Mouse (Mus musculus) embryonic facial prominence, embryonic 15.5 days (tissue): ENCODE measurements around the gene Bap1. TPM values are rescaled to one million over a fixed set of nuclear protein-coding genes. Genes with fewer than 3 reads are reported as not detected.

Source experiments
- ATAC-seq: fragments of 200-750 bp; cut with Nextera tagmentation; 2 replicates; pipeline ENCODE4 v1.8.0; 2017; ENCODE audit warnings: low read depth, moderate TSS enrichment; ENCODE audit not compliant: insufficient number of reproducible peaks, low FRiP score, low TSS enrichment
- H3K27ac ChIP-seq: fragments of 300-500 bp; sonication (generic); replicated peaks from 2 replicates; pipeline ENCODE4 v1.5.1; 2015; ENCODE audit warnings: mild to moderate bottlenecking, inconsistent platforms
- H3K27me3 ChIP-seq: fragments of 300-500 bp; sonication (generic); 2 replicates; pipeline ENCODE4 v1.6.1; 2015; ENCODE audit warnings: inconsistent platforms
- H3K36me3 ChIP-seq: fragments of 300-500 bp; sonication (generic); 2 replicates; pipeline ENCODE4 v1.6.1; 2015; ENCODE audit warnings: mild to moderate bottlenecking, inconsistent platforms
- H3K4me1 ChIP-seq: fragments of 300-500 bp; sonication (generic); 2 replicates; pipeline ENCODE4 v1.6.1; 2015; ENCODE audit warnings: inconsistent platforms
- H3K4me2 ChIP-seq: fragments of 300-500 bp; sonication (generic); replicated peaks from 2 replicates; pipeline ENCODE4 v1.6.1; 2015; ENCODE audit warnings: mild to moderate bottlenecking, inconsistent platforms
- H3K4me3 ChIP-seq: fragments of 300-500 bp; sonication (generic); replicated peaks from 2 replicates; pipeline ENCODE4 v1.5.1; 2015; ENCODE audit warnings: mild to moderate bottlenecking, inconsistent platforms
- H3K9ac ChIP-seq: fragments of 300-500 bp; sonication (generic); 2 replicates; pipeline ENCODE4 v1.6.1; 2015; ENCODE audit warnings: inconsistent platforms
- H3K9me3 ChIP-seq: fragments of 300-500 bp; sonication (generic); replicated peaks from 2 replicates; pipeline ENCODE4 v1.6.1; 2016; ENCODE audit warnings: inconsistent platforms
- WGBS: fragments of 180-500 bp; shearing (Covaris S2); methylation state at CpG from one replicate; pipeline ENCODE4 v1.1.7; 2015; 5-methylcytosine and 5-hydroxymethylcytosine counted together
- polyA plus RNA-seq: library from polyadenylated mRNA; unstranded; fragments of >200 nt; fragmentation: Nextera tagmentation; extraction: Ambion mirVana; gene quantifications from 2 replicates; pipeline ENCODE4 v1.2.1, GENCODE M21; 2015

The Bap1 gene
- polyA plus RNA-seq, 1 experiment from 2014 or later, result 76.9 TPM

GRCm38 (mm10) chr14:31233996-31234591 is 17.2 kb upstream of the Bap1 start:
- H3K9me3 ChIP-seq, result no peaks in the 10 kb centered on the region
- peaks cover 28% of the 10 kb centered on the region for H3K4me1 ChIP-seq
- H3K27ac ChIP-seq, result no peak overlapping the region
- H3K36me3 ChIP-seq, result peaks cover 4% of the 10 kb centered on the region; the same call in 1 of the 2 replicates
- ATAC-seq, result no peak
- WGBS, result 19% methylated on average over 11 of the region's 11 CpGs
- H3K9ac ChIP-seq, result no peak overlapping the region
- no peak overlapping the region for H3K4me3 ChIP-seq
- H3K4me2 ChIP-seq, result no peak overlapping the region
- H3K27me3 ChIP-seq, result no peaks in the 10 kb centered on the region

GRCm38 (mm10) chr14:31237101-31237882 is 14.0 kb upstream of the Bap1 start:
- H3K27ac ChIP-seq, result peak overlapping the region; percentile 61
- ATAC-seq, result no peak
- peaks cover 4% of the 10 kb centered on the region; the same call in 1 of the 2 replicates for H3K36me3 ChIP-seq
- H3K9ac ChIP-seq, result no peak overlapping the region
- no peaks in the 10 kb centered on the region for H3K9me3 ChIP-seq
- WGBS, result 59% methylated on average over 7 of the region's 7 CpGs
- no peak overlapping the region for H3K4me3 ChIP-seq
- H3K27me3 ChIP-seq, result no peaks in the 10 kb centered on the region
- no peak overlapping the region for H3K4me2 ChIP-seq
- H3K4me1 ChIP-seq, result peaks cover 17% of the 10 kb centered on the region

DNA sequence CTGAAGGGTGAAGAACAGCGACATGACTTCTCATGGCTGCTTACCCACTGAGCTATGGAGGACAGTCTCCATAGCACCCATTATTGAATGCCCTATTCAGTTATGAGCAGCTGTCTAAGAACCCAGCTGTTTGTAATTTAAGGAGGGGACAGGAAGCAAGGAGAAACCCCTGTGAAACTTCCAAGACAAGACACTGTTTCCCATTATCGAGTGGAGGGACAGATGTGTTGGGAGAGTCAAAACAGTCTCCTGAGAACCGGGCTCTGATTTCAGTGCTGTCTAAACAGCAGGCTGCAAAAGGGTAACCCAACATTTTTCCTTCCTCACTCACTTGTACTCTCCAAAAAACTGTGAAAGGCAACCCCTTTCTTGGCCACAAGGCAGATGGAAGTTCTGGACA is 10.7 kb upstream of the Bap1 start:
- H3K36me3 ChIP-seq, result peaks cover 4% of the 10 kb centered on the region; the same call in 1 of the 2 replicates
- no peaks in the 10 kb centered on the region for H3K27me3 ChIP-seq
- no peak overlapping the region for H3K4me3 ChIP-seq
- no peak overlapping the region for H3K4me2 ChIP-seq
- H3K9ac ChIP-seq, result no peak overlapping the region
- peak overlapping the region; percentile 31; the same call in 1 of the 2 replicates for H3K27ac ChIP-seq
- peaks cover 13% of the 10 kb centered on the region for H3K4me1 ChIP-seq
- H3K9me3 ChIP-seq, result no peaks in the 10 kb centered on the region
- no peak; the same call in 1 of the 2 replicates for ATAC-seq
- 40% methylated on average over 3 of the region's 3 CpGs for WGBS

DNA sequence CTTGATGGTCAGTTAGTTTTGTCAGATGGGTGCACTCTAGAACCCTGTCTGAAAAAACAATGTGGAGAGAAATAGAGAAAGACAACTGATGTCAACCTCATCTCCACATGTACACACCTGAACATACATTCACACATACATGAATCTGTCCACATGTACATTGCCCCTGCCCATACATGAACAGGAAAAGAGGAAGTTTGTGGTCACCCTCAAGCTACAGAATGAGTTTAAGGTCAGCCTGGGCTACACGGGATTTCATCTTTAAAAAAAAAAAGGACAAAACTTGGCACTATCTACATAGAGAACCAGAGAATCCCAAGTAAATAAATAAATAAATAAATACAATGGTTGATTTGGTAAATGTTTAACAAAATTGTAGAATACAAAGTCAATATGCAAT is 6.5 kb upstream of the Bap1 start:
- H3K4me3 ChIP-seq, result no peak overlapping the region
- no peaks in the 10 kb centered on the region for H3K27me3 ChIP-seq
- H3K36me3 ChIP-seq, result no peaks in the 10 kb centered on the region
- no peak overlapping the region for H3K27ac ChIP-seq
- ATAC-seq, result no peak
- WGBS, result 76% methylated on average over 1 of the region's 1 CpGs
- H3K4me1 ChIP-seq, result peaks cover 6% of the 10 kb centered on the region
- H3K4me2 ChIP-seq, result no peak overlapping the region
- H3K9ac ChIP-seq, result no peak overlapping the region
- no peaks in the 10 kb centered on the region for H3K9me3 ChIP-seq

DNA sequence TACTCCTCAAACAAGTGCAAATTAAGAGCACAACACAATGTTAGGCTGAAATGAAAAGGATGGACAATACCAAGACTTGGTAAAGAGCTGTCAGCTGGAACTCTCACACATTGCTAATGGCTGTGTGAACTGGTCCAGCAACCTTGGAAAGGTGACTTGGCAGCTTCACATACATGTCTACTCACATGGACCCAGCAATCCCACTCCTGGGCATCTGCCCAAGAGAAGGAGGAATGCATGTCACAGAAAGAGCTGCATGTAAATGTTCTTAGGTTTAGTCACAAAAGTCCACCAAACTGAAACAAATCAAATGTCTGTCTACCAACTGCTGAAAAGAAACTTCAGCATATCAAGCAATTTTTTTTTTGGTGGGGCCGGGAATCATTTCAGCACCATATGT is 5.3 kb upstream of the Bap1 start:
- Histone ChIP-seq H3K4me3 (no peak overlapping the region), H3K4me2 (no peak overlapping the region), H3K27me3 (no peaks in the 10 kb centered on the region), H3K9ac (no peak overlapping the region), H3K36me3 (no peaks in the 10 kb centered on the region), H3K4me1 (peaks cover 7% of the 10 kb centered on the region), H3K9me3 (no peaks in the 10 kb centered on the region), H3K27ac (no peak overlapping the region)
- ATAC-seq, result no peak
- WGBS, result 73% methylated on average over 1 of the region's 1 CpGs

GRCm38 (mm10) chr14:31248396-31248795 is 2.9 kb upstream of the Bap1 start:
- no peaks in the 10 kb centered on the region for H3K9me3 ChIP-seq
- peaks cover 16% of the 10 kb centered on the region for H3K4me1 ChIP-seq
- no peak overlapping the region for H3K9ac ChIP-seq
- H3K36me3 ChIP-seq, result peaks cover 8% of the 10 kb centered on the region; the same call in 1 of the 2 replicates
- H3K27me3 ChIP-seq, result no peaks in the 10 kb centered on the region
- no peak for ATAC-seq
- H3K4me3 ChIP-seq, result no peak overlapping the region
- no peak overlapping the region for H3K4me2 ChIP-seq
- no peak overlapping the region for H3K27ac ChIP-seq
- WGBS, result 90% methylated on average over 6 of the region's 6 CpGs

DNA sequence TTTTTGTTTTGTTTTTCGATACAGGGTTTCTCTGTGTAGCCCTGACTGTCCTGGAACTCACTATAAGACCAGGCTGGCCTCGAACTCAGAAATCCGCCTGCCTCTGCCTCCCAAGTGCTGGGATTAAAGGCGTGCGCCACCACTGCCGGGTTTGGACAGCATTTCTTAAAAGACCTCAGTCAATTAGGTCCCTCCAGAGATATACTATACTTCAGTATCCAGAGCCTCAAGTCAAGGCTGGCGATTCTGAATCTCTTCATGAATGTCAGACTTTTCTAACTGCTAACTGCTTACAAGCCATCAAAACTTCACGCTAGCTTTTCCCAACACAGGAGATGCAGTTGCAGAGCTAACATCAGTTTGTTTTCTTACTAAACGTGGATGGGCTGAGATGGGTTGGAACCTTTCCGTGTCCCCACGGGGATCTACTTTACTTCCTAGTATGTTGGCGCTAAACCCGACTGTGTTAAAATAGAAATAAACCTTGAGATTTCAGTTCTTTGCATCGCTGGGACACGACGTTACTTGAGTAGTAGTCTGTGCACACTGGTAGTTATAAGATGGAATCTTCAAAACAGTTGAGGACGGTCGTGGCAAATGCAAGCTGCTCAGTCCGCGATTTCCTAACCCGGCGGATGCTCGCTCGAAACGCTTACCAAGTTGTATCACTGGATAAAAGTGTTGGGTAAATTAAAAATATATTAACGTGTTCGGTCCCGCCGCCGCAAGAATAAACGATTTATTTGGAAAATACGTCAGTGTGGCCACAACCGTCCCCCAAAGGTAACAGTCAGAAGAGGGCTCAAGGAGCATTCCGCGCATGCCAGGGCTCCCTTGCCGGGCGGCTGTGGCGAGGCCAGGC is 797 bp upstream of the Bap1 start:
- peak; percentile 88 for ATAC-seq
- Histone ChIP-seq H3K4me3 (peak overlapping the region; percentile 75), H3K4me1 (peaks cover 16% of the 10 kb centered on the region), H3K27me3 (no peaks in the 10 kb centered on the region), H3K4me2 (peak overlapping the region; percentile 68), H3K27ac (peak overlapping the region; percentile 94), H3K9me3 (no peaks in the 10 kb centered on the region), H3K9ac (peak overlapping the region; percentile 75), H3K36me3 (peaks cover 29% of the 10 kb centered on the region)
- WGBS, result 17% methylated on average over 38 of the region's 38 CpGs

DNA sequence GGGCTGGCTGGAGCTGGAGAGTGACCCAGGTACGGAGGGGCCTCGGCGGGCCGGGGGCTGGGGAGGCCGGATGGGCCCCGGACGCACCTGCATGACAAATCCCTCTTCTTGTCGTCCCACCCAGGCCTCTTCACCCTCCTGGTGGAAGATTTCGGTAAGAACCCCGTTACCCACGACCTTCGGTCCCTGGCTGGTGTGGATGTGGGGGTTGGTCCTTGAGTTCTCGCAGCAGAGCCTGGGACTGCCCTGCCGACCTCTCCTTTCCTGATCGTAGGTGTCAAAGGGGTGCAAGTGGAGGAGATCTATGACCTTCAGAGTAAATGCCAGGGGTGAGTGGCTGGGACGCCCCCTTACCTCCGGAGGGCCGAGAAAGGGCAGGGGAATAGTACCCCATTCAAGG is 376 bp downstream of the Bap1 start:
- Histone ChIP-seq H3K36me3 (peaks cover 40% of the 10 kb centered on the region), H3K4me3 (peak overlapping the region; percentile 75), H3K9ac (peak overlapping the region; percentile 89), H3K9me3 (no peaks in the 10 kb centered on the region), H3K4me2 (peak overlapping the region; percentile 68), H3K4me1 (peaks cover 16% of the 10 kb centered on the region), H3K27me3 (no peaks in the 10 kb centered on the region), H3K27ac (peak overlapping the region; percentile 94)
- no peak for ATAC-seq
- under 1% methylated on average over 18 of the region's 18 CpGs for WGBS

- Histone ChIP-seq H3K27me3 (no peaks in the 10 kb centered on the region), H3K4me3 (peak overlapping the region; percentile 75), H3K36me3 (peaks cover 45% of the 10 kb centered on the region), H3K9me3 (no peaks in the 10 kb centered on the region), H3K4me1 (peaks cover 16% of the 10 kb centered on the region), H3K9ac (peak overlapping the region; percentile 89), H3K27ac (no peak overlapping the region), H3K4me2 (peak overlapping the region; percentile 68)
- ATAC-seq, result no peak
- whole genome bisulfite sequencing, result 87% methylated on average over 5 of the region's 5 CpGs
Observed at GRCm38 (mm10) chr14:31252091-31252490, 841 bp downstream of the Bap1 start.

- no peaks in the 10 kb centered on the region for H3K4me1 ChIP-seq
- H3K9ac ChIP-seq, result no peak overlapping the region
- no peaks in the 10 kb centered on the region for H3K9me3 ChIP-seq
- WGBS, result 96% methylated on average over 14 of the region's 14 CpGs
- H3K36me3 ChIP-seq, result peaks cover 91% of the 10 kb centered on the region
- no peak overlapping the region for H3K4me3 ChIP-seq
- no peak overlapping the region for H3K27ac ChIP-seq
- no peak overlapping the region for H3K4me2 ChIP-seq
- H3K27me3 ChIP-seq, result no peaks in the 10 kb centered on the region
- no peak for ATAC-seq
Observed at GRCm38 (mm10) chr14:31258476-31259050, 7.3 kb downstream of the Bap1 start.

GRCm38 (mm10) chr14:31260374-31260773 is 9.1 kb downstream of the Bap1 start:
- Histone ChIP-seq H3K27ac (no peak overlapping the region), H3K9me3 (no peaks in the 10 kb centered on the region), H3K4me3 (no peak overlapping the region), H3K27me3 (no peaks in the 10 kb centered on the region), H3K4me2 (no peak overlapping the region), H3K4me1 (no peaks in the 10 kb centered on the region), H3K36me3 (peaks cover 73% of the 10 kb centered on the region), H3K9ac (no peak overlapping the region)
- ATAC-seq, result no peak
- WGBS, result 95% methylated on average over 4 of the region's 4 CpGs
